Mouse (Mus musculus): ENCODE measurements around the gene C4bp. TPM values are rescaled to one million over a fixed set of nuclear protein-coding genes. Genes with fewer than 3 reads are reported as not detected.

The C4bp gene
- 0.21 and 0.52 TPM in 2 replicates for polyA plus RNA-seq (2015; fragmentation: Nextera tagmentation; extraction: Ambion mirVana)

GRCm38 (mm10) chr1:130661454-130661853, at the start of gene C4bp:
TSS of gene C4bp (minus strand) at chr1:130661632.

GRCm38 (mm10) chr1:130629521-130629920, 31.9 kb downstream of the C4bp start, which contains the start of gene Zp3r:
TSS of gene Zp3r (minus strand) at chr1:130629621.

Other genes starting within 250 kb of the C4bp start
- not detected in 2 replicates for gene Cd55b, start 238.6 kb downstream of the C4bp start, polyA plus RNA-seq (2015; fragmentation: Nextera tagmentation; extraction: Ambion mirVana)
- gene Cd55, start 198.9 kb downstream of the C4bp start, polyA plus RNA-seq (2015; fragmentation: Nextera tagmentation; extraction: Ambion mirVana) = 17.6 and 26.6 TPM in 2 replicates
- gene Zp3r, start 32.0 kb downstream of the C4bp start, polyA plus RNA-seq (2015; fragmentation: Nextera tagmentation; extraction: Ambion mirVana) = not detected in 2 replicates
- not detected in 2 replicates for gene Gm29427, start 54.2 kb upstream of the C4bp start, polyA plus RNA-seq (2015; fragmentation: Nextera tagmentation; extraction: Ambion mirVana)
- gene Yod1, start 55.7 kb upstream of the C4bp start, polyA plus RNA-seq (2015; fragmentation: Nextera tagmentation; extraction: Ambion mirVana) = 8.1 and 8.2 TPM in 2 replicates
- gene Pfkfb2, start 67.6 kb upstream of the C4bp start, polyA plus RNA-seq (2015; fragmentation: Nextera tagmentation; extraction: Ambion mirVana) = 3.4 and 5.8 TPM in 2 replicates
- gene AA986860, start 70.3 kb upstream of the C4bp start, polyA plus RNA-seq (2015; fragmentation: Nextera tagmentation; extraction: Ambion mirVana) = 1.7 and 2.1 TPM in 2 replicates
- gene Fcamr, start 139.3 kb upstream of the C4bp start, polyA plus RNA-seq (2015; fragmentation: Nextera tagmentation; extraction: Ambion mirVana) = not detected in 2 replicates
- gene Pigr, start 165.1 kb upstream of the C4bp start, polyA plus RNA-seq (2015; fragmentation: Nextera tagmentation; extraction: Ambion mirVana) = 0.03 and 0.06 TPM in 2 replicates
- gene Fcmr, start 204.0 kb upstream of the C4bp start, polyA plus RNA-seq (2015; fragmentation: Nextera tagmentation; extraction: Ambion mirVana) = 0.58 TPM in 1 of 2 replicates, not detected in the other
- not detected in 2 replicates for gene Il24, start 225.8 kb upstream of the C4bp start, polyA plus RNA-seq (2015; fragmentation: Nextera tagmentation; extraction: Ambion mirVana)
- not detected in 2 replicates for gene Il20, start 249.8 kb upstream of the C4bp start, polyA plus RNA-seq (2015; fragmentation: Nextera tagmentation; extraction: Ambion mirVana)

Data from adrenal gland, postnatal 0 days (tissue).